Mouse (Mus musculus): ENCODE data around the gene Hunk.

The Hunk gene

GRCm38 (mm10) chr16:90546591-90546990 lies 160.8 kb downstream of the Hunk start:
- in situ Hi-C loops (cut with MboI, MseI) = no loop called here

- in situ Hi-C loops (cut with MboI, MseI) = no loop called here
Observed at GRCm38 (mm10) chr16:90547996-90548395, 162.2 kb downstream of the Hunk start.
